8 mouse cellular contexts compared by ENCODE assay signal in the genomic region with DNA sequence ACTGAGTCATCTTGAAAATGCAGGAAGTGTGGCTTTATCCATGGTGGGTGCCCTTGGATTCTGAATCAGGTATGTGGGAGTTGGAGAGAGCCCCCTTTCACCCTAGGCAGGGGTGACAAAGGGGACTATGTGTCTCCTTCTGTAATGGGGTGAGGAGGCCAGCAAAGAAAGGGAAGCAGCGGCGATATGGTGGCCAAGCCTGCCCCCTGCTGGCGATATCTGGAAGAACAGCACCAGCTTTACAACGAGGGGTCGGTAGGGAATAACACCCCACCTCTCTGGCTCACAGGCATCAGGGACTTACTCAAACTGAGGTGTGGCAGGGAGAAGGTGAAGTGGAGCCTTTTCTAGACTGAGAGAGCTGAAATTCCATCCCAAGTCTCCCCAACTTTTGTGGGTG.
DNase-seq lines count a peak whose midpoint lies in the region; ATAC-seq lines count a peak whose summit lies in the region.

No protein-coding gene starts in this region.

- ATAC-seq in erythroblast, adult 5-6 weeks (replicated peaks; ENCODE audit: low FRiP score, poor library complexity, severe bottlenecking): peak; percentile 74

- peak; percentile 46 to 70 for DNase-seq in layer of hippocampus, adult 18-20 months (ENCODE audit: low spot score in 2 of 2)
- DNase-seq in layer of hippocampus, adult 9-11 months: no peak
- peak; percentile 66 for DNase-seq in adrenal gland, postnatal 25 days
- peak; percentile 80 for DNase-seq in kidney, postnatal 10 days
- peak; percentile 65 for DNase-seq in lung, postnatal 36 days
- peak; percentile 64 to 71 for DNase-seq in right cerebral cortex, adult 2 months (ENCODE audit: low spot score in 2 of 2)
- peak; percentile 45 to 78 for DNase-seq in urinary bladder, postnatal 4 days (ENCODE audit: low spot score in 2 of 2)
